8 mouse cellular contexts compared by ENCODE assay signal in genomic region chr6:83077630-83078323, GRCm38 (mm10). TPM values are rescaled to one million over a fixed set of nuclear protein-coding genes. Genes with fewer than 3 reads are reported as not detected.
A peak's percentile ranks its signal among the peaks of the same experiment; 100 is the strongest.
DNase-seq lines count a peak whose midpoint lies in the region; ATAC-seq and TF ChIP-seq lines count a peak whose summit lies in the region.

TSS of gene Pcgf1 (plus strand) at chr6:83077869.

- H3K9me3 ChIP-seq in forebrain, embryonic 10.5 days = no peaks in the 10 kb centered on the region
- H3K9me3 ChIP-seq in kidney, postnatal 0 days (replicated peaks; ENCODE audit: low read length) = no peaks in the 10 kb centered on the region
- H3K9me3 ChIP-seq in liver, embryonic 14.5 days (ENCODE audit: control insufficient read depth, low read length) = no peaks in the 10 kb centered on the region
- H3K9me3 ChIP-seq in neural tube, embryonic 15.5 days (replicated peaks) = no peaks in the 10 kb centered on the region

- H3K27me3 ChIP-seq in forebrain, embryonic 10.5 days (ENCODE audit: poor library complexity, severe bottlenecking) = peaks cover 69% of the 10 kb centered on the region
- peaks cover 13% of the 10 kb centered on the region; the same call in 1 of the 2 replicates for H3K27me3 ChIP-seq in kidney, postnatal 0 days (ENCODE audit: insufficient read depth, low read length)
- H3K27me3 ChIP-seq in liver, embryonic 14.5 days (ENCODE audit: control insufficient read depth, insufficient read depth, low read length) = peaks cover 35% of the 10 kb centered on the region
- H3K27me3 ChIP-seq in neural tube, embryonic 15.5 days (replicated peaks) = peaks cover 50% of the 10 kb centered on the region

- TF ChIP-seq EP300 in liver, embryonic 14.5 days (IDR thresholded peaks at IDR 0.05; ENCODE audit: low read depth) = no peak

- H3K4me1 ChIP-seq in forebrain, embryonic 10.5 days = peaks cover 26% of the 10 kb centered on the region
- H3K4me1 ChIP-seq in kidney, postnatal 0 days (replicated peaks; ENCODE audit: insufficient read depth, low read length) = 0 out of 2 replicates have a peak, but pooled peaks cover 4% of the 10 kb centered on the region
- peaks cover 8% of the 10 kb centered on the region in 2 experiments for H3K4me1 ChIP-seq in liver, embryonic 14.5 days (replicated peaks; ENCODE audit: control insufficient read depth in 2 of 2, insufficient read depth in 2 of 2, low read length in 1 of 2)
- H3K4me1 ChIP-seq in neural tube, embryonic 15.5 days = peaks cover 27% of the 10 kb centered on the region

- H3K4me2 ChIP-seq in kidney, postnatal 0 days (ENCODE audit: low read length) = peak within 1 kb of the TSS; percentile 98
- peak within 1 kb of the TSS; percentile 84 for H3K4me2 ChIP-seq in liver, embryonic 14.5 days (ENCODE audit: low read depth)
- H3K4me2 ChIP-seq in neural tube, embryonic 15.5 days = peak within 1 kb of the TSS; percentile 98

- peak within 1 kb of the TSS; percentile 96 for H3K27ac ChIP-seq in forebrain, embryonic 10.5 days
- H3K27ac ChIP-seq in kidney, postnatal 0 days = peak within 1 kb of the TSS; percentile 87
- peak within 1 kb of the TSS; percentile 84 for H3K27ac ChIP-seq in liver, embryonic 14.5 days
- H3K27ac ChIP-seq in neural tube, embryonic 15.5 days (replicated peaks) = peak within 1 kb of the TSS; percentile 98

- DNase-seq in cerebellum, adult 11-12 months = peak; percentile 72
- no peak for DNase-seq in cerebellum, adult 11 months
- DNase-seq in thymus, postnatal 0 days (ENCODE audit: low spot score) = no peak
- no peak for DNase-seq in thymus, postnatal 25 days
- peak; percentile 60 for DNase-seq in forebrain, embryonic 10.5 days (ENCODE audit: extremely low spot score, low spot score)
- peak; percentile 39 for DNase-seq in kidney, postnatal 0 days (ENCODE audit: low spot score)
- no peak for DNase-seq in liver, embryonic 14.5 days (ENCODE audit: low read depth in 3 of 3, low spot score in 3 of 3)

- H3K36me3 ChIP-seq in forebrain, embryonic 10.5 days (replicated peaks) = peaks cover 29% of the 10 kb centered on the region
- peaks cover 4% of the 10 kb centered on the region; the same call in 1 of the 2 replicates for H3K36me3 ChIP-seq in kidney, postnatal 0 days (ENCODE audit: insufficient read depth, low read length)
- H3K36me3 ChIP-seq in liver, embryonic 14.5 days (replicated peaks; ENCODE audit: control insufficient read depth, insufficient read depth, low read depth) = peaks cover 6% of the 10 kb centered on the region
- peaks cover 15% of the 10 kb centered on the region for H3K36me3 ChIP-seq in neural tube, embryonic 15.5 days

- peak; percentile 53 for ATAC-seq in kidney, postnatal 0 days (replicated peaks; ENCODE audit: low FRiP score, low read depth)
- peak; percentile 27 for ATAC-seq in liver, embryonic 14.5 days (ENCODE audit: insufficient read depth)
- peak; percentile 78 for ATAC-seq in neural tube, embryonic 15.5 days (ENCODE audit: low FRiP score)

- TF ChIP-seq CTCF in kidney, postnatal 0 days (IDR thresholded peaks at IDR 0.05; ENCODE audit: low read depth) = no peak
- TF ChIP-seq CTCF in liver, embryonic 14.5 days (IDR thresholded peaks at IDR 0.05; ENCODE audit: low read depth) = no peak

- peak within 1 kb of the TSS; percentile 86 for H3K4me3 ChIP-seq in forebrain, embryonic 10.5 days
- peak within 1 kb of the TSS; percentile 66 for H3K4me3 ChIP-seq in kidney, postnatal 0 days (replicated peaks; ENCODE audit: low read depth, low read length)
- peak within 1 kb of the TSS; percentile 92 to 96 for H3K4me3 ChIP-seq in liver, embryonic 14.5 days (ENCODE audit: insufficient read depth in 1 of 2, low read depth in 2 of 2, low read length in 2 of 2)
- H3K4me3 ChIP-seq in neural tube, embryonic 15.5 days (replicated peaks) = peak within 1 kb of the TSS; percentile 84

- peak within 1 kb of the TSS; percentile 76 for H3K9ac ChIP-seq in kidney, postnatal 0 days (ENCODE audit: low read depth, low read length)
- H3K9ac ChIP-seq in liver, embryonic 14.5 days (replicated peaks) = peak within 1 kb of the TSS; percentile 92
- H3K9ac ChIP-seq in neural tube, embryonic 15.5 days (replicated peaks) = peak within 1 kb of the TSS; percentile 84

- WGBS in forebrain, embryonic 10.5 days = under 1% methylated on average over 54 of the region's 54 CpGs
- WGBS in kidney, postnatal 0 days = under 1% methylated on average over 54 of the region's 54 CpGs
- under 1% methylated on average over 54 of the region's 54 CpGs for WGBS in liver, embryonic 14.5 days (ENCODE audit: insufficient replicate concordance)
- WGBS in neural tube, embryonic 15.5 days = under 1% methylated on average over 54 of the region's 54 CpGs

RNA-seq across cellular contexts. Expression of gene Pcgf1, which starts in this region (rescaled TPM):
- 27.8 and 30.3 TPM in 2 replicates for polyA plus RNA-seq in thymus, postnatal 0 days (2015; fragmentation: Nextera tagmentation; extraction: Ambion mirVana)
- 37.6 and 39.4 TPM in 2 replicates for polyA plus RNA-seq in forebrain, embryonic 10.5 days (2016; fragmentation: Nextera tagmentation; extraction: Ambion mirVana)
- 28.0 and 29.7 TPM in 2 replicates for polyA plus RNA-seq in kidney, postnatal 0 days (2015; fragmentation: Nextera tagmentation; extraction: Ambion mirVana)
- 16.5 and 21.0 TPM in 2 replicates for polyA plus RNA-seq in liver, embryonic 14.5 days (2012; rRNA removed)
- polyA plus RNA-seq in liver, embryonic 14.5 days (2014; fragmentation: Nextera tagmentation; extraction: Ambion mirVana) = 15.0 and 19.7 TPM in 2 replicates
- 45.4 and 50.8 TPM in 2 replicates for polyA plus RNA-seq in neural tube, embryonic 15.5 days (2015; fragmentation: Nextera tagmentation; extraction: Ambion mirVana)

Comparison
In these comparisons a context has a peak if more than half of its experiments do, and no peak if none do; other contexts are left out.
1. DNase-seq: peak in cerebellum, adult 11-12 months (single experiment), forebrain, embryonic 10.5 days (single experiment) and kidney, postnatal 0 days (single experiment); none in cerebellum, adult 11 months (single experiment), thymus, postnatal 0 days (single experiment), thymus, postnatal 25 days (single experiment) and liver, embryonic 14.5 days (0 of 3).
2. ATAC-seq: peak in every context shown above with its lines; median percentile 78 in neural tube, embryonic 15.5 days; 53 in kidney, postnatal 0 days; 27 in liver, embryonic 14.5 days.
3. Peak in every context shown above with its lines, with median percentiles within 50 percentile points of each other: H3K27ac ChIP-seq, H3K4me3 ChIP-seq, H3K4me2 ChIP-seq and H3K9ac ChIP-seq.